Mouse (Mus musculus): ENCODE measurements around the gene Akap12. TPM values are rescaled to one million over a fixed set of nuclear protein-coding genes. Genes with fewer than 3 reads are reported as not detected.

Akap12 gene
- polyA plus RNA-seq, 1 experiment from 2014 or later, result 7.5 TPM

DNA sequence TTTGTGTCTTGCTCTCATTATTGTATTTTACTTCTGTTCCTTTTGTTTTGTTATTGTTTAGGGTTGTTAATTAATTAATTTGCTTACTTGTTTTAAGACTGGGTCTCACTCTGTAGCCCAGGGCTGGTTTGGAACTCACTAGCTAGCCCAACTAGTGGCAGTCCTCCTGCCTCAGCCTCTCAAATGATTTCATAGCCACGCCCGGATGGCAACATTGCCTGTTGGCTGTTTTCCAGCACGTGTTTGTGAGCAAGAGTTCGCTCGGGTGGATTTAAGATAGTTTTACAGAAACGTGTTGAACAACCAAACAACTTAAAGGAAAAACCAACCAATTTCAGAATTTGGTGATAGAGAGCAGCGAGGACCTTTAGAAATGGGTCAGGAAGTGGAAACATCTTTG lies 1.3 kb downstream of the Akap12 start:
- no peak overlapping the region for H3K27ac ChIP-seq (replicated peaks; ENCODE audit: low read depth, low read length)
- no peaks in the 10 kb centered on the region for H3K36me3 ChIP-seq (ENCODE audit: control insufficient read depth, insufficient read depth, low read length)
- no peak for DNase-seq (ENCODE audit: low spot score)
- H3K9me3 ChIP-seq (ENCODE audit: control insufficient read depth, low read length), result no peaks in the 10 kb centered on the region
- H3K4me1 ChIP-seq (ENCODE audit: control insufficient read depth, insufficient read depth, low read length), result 0 out of 2 replicates have a peak, but pooled peaks cover 2% of the 10 kb centered on the region
- 85% methylated on average over 7 of the region's 7 CpGs for WGBS
- no peak for ATAC-seq (ENCODE audit: insufficient number of reproducible peaks, low FRiP score, low TSS enrichment, low read depth)
- no peak overlapping the region for H3K4me3 ChIP-seq (ENCODE audit: low read depth, low read length)
- H3K9ac ChIP-seq (ENCODE audit: low read length), result no peak overlapping the region
- H3K27me3 ChIP-seq (ENCODE audit: control insufficient read depth, insufficient read depth, low read length), result no peaks in the 10 kb centered on the region
- H3K4me2 ChIP-seq (ENCODE audit: low read depth, severe bottlenecking), result no peak overlapping the region

DNA sequence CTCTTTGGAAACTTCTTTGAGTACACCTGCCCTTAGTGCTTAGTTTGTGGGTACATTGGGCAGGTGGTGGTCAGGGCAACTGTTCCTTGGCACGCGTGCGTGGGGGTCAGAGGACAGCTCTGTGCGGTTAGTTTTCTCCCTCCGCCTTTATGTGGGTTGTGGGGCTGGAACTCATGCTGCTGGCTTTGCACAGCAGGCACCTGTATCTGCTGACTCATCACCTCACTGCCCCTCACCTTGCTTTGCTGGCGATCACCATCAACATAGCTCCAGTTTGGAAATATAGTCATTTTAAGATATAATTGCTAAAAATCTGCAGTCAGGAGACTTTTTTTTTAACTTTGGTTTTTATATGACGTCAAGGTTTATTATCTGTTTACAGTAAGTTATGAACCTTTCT lies 2.0 kb downstream of the Akap12 start:
- Histone ChIP-seq H3K9ac (ENCODE audit: low read length) (no peak overlapping the region), H3K4me1 (ENCODE audit: control insufficient read depth, insufficient read depth, low read length) (0 out of 2 replicates have a peak, but pooled peaks cover 2% of the 10 kb centered on the region), H3K27ac (replicated peaks; ENCODE audit: low read depth, low read length) (no peak overlapping the region), H3K9me3 (ENCODE audit: control insufficient read depth, low read length) (no peaks in the 10 kb centered on the region), H3K27me3 (ENCODE audit: control insufficient read depth, insufficient read depth, low read length) (no peaks in the 10 kb centered on the region), H3K4me2 (ENCODE audit: low read depth, severe bottlenecking) (no peak overlapping the region), H3K36me3 (ENCODE audit: control insufficient read depth, insufficient read depth, low read length) (no peaks in the 10 kb centered on the region), H3K4me3 (ENCODE audit: low read depth, low read length) (no peak overlapping the region)
- WGBS, result 95% methylated on average over 7 of the region's 7 CpGs
- DNase-seq (ENCODE audit: low spot score), result no peak
- ATAC-seq (ENCODE audit: insufficient number of reproducible peaks, low FRiP score, low TSS enrichment, low read depth), result no peak

DNA sequence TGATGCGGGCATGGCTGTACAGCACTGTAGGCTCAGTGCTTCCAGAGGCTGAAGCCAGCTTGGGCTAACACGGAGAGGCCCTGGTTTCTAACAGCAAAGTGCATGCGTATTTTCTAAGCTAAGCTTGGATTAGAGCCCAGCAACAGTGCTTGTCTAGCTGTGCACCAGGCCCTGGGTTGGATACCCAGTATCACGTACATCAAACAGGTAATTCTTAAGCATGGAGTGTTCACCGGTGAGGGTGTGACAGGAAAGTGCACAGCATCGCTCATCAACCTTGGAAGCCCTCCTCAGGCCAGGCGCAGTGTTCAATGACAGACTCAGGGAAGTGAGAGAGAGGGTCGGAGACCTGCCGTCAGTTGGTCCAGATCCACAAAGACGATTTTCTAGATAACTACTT lies 9.4 kb downstream of the Akap12 start:
- H3K4me1 ChIP-seq (ENCODE audit: control insufficient read depth, insufficient read depth, low read length), result no peaks in the 10 kb centered on the region
- WGBS, result 94% methylated on average over 10 of the region's 10 CpGs
- H3K36me3 ChIP-seq (ENCODE audit: control insufficient read depth, insufficient read depth, low read length), result no peaks in the 10 kb centered on the region
- no peaks in the 10 kb centered on the region for H3K9me3 ChIP-seq (ENCODE audit: control insufficient read depth, low read length)
- H3K9ac ChIP-seq (ENCODE audit: low read length), result no peak overlapping the region
- no peak for ATAC-seq (ENCODE audit: insufficient number of reproducible peaks, low FRiP score, low TSS enrichment, low read depth)
- no peak overlapping the region for H3K4me2 ChIP-seq (ENCODE audit: low read depth, severe bottlenecking)
- H3K27me3 ChIP-seq (ENCODE audit: control insufficient read depth, insufficient read depth, low read length), result no peaks in the 10 kb centered on the region
- no peak for DNase-seq (ENCODE audit: low spot score)
- no peak overlapping the region for H3K27ac ChIP-seq (replicated peaks; ENCODE audit: low read depth, low read length)
- H3K4me3 ChIP-seq (ENCODE audit: low read depth, low read length), result no peak overlapping the region

DNA sequence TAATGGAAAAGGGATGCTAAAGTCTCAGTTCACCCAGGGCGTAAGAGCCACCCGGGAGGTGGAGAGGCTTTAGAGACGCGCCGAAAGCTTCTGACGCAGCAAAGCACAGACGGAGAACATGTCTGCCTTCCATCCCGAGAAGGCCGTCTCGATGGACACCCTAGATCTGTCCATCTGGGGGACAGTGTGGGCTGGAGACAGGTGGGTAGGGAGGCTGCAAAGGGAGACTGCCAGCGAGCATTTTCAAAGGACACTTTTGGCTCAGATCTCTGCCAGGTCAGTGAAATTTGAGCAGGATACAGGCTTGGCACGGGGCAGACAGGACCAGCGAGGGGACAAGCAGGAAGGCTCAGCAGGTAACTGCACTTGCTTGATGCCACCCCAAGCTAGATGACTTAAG lies 9.9 kb downstream of the Akap12 start:
- DNase-seq (ENCODE audit: low spot score), result no peak
- WGBS, result 91% methylated on average over 13 of the region's 13 CpGs
- Histone ChIP-seq H3K9me3 (ENCODE audit: control insufficient read depth, low read length) (no peaks in the 10 kb centered on the region), H3K27me3 (ENCODE audit: control insufficient read depth, insufficient read depth, low read length) (no peaks in the 10 kb centered on the region), H3K27ac (replicated peaks; ENCODE audit: low read depth, low read length) (no peak overlapping the region), H3K36me3 (ENCODE audit: control insufficient read depth, insufficient read depth, low read length) (no peaks in the 10 kb centered on the region), H3K4me1 (ENCODE audit: control insufficient read depth, insufficient read depth, low read length) (no peaks in the 10 kb centered on the region), H3K9ac (ENCODE audit: low read length) (no peak overlapping the region), H3K4me2 (ENCODE audit: low read depth, severe bottlenecking) (no peak overlapping the region), H3K4me3 (ENCODE audit: low read depth, low read length) (no peak overlapping the region)
- no peak for ATAC-seq (ENCODE audit: insufficient number of reproducible peaks, low FRiP score, low TSS enrichment, low read depth)

DNA sequence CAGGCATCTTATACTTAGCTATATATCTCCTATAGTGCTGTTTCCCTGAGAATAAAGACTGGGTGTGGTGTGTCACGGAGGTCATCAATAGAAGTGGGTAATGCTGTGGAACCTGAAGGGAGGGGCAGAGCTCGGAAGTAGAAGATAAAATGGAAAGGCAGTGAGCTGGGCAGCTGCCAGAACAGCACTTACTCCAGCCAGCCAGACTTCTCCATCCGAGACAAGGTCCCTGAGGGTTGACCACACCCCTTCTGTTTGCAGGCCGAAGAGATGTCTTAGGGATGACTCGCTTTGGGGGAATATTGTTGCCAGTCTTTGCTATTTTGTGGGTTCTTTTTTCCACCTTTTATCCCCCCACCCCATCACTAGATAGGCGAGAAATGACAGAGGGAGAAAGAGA lies 11.9 kb downstream of the Akap12 start:
- no peak for ATAC-seq (ENCODE audit: insufficient number of reproducible peaks, low FRiP score, low TSS enrichment, low read depth)
- H3K36me3 ChIP-seq (ENCODE audit: control insufficient read depth, insufficient read depth, low read length), result no peaks in the 10 kb centered on the region
- no peaks in the 10 kb centered on the region for H3K27me3 ChIP-seq (ENCODE audit: control insufficient read depth, insufficient read depth, low read length)
- no peak overlapping the region for H3K4me3 ChIP-seq (ENCODE audit: low read depth, low read length)
- H3K9me3 ChIP-seq (ENCODE audit: control insufficient read depth, low read length), result no peaks in the 10 kb centered on the region
- H3K4me1 ChIP-seq (ENCODE audit: control insufficient read depth, insufficient read depth, low read length), result no peaks in the 10 kb centered on the region
- no peak overlapping the region for H3K4me2 ChIP-seq (ENCODE audit: low read depth, severe bottlenecking)
- no peak overlapping the region for H3K9ac ChIP-seq (ENCODE audit: low read length)
- DNase-seq (ENCODE audit: low spot score), result no peak
- H3K27ac ChIP-seq (replicated peaks; ENCODE audit: low read depth, low read length), result no peak overlapping the region
- 70% methylated on average over 6 of the region's 6 CpGs for WGBS

GRCm38 (mm10) chr10:4282395-4282794 lies 16.2 kb downstream of the Akap12 start:
- H3K36me3 ChIP-seq (ENCODE audit: control insufficient read depth, insufficient read depth, low read length), result no peaks in the 10 kb centered on the region
- no peak overlapping the region for H3K4me3 ChIP-seq (ENCODE audit: low read depth, low read length)
- 65% methylated on average over 4 of the region's 4 CpGs for WGBS
- no peaks in the 10 kb centered on the region for H3K27me3 ChIP-seq (ENCODE audit: control insufficient read depth, insufficient read depth, low read length)
- ATAC-seq (ENCODE audit: insufficient number of reproducible peaks, low FRiP score, low TSS enrichment, low read depth) (no peak), DNase-seq (ENCODE audit: low spot score) (no peak)
- no peak overlapping the region for H3K27ac ChIP-seq (replicated peaks; ENCODE audit: low read depth, low read length)
- no peaks in the 10 kb centered on the region for H3K4me1 ChIP-seq (ENCODE audit: control insufficient read depth, insufficient read depth, low read length)
- H3K9ac ChIP-seq (ENCODE audit: low read length), result no peak overlapping the region
- H3K9me3 ChIP-seq (ENCODE audit: control insufficient read depth, low read length), result no peaks in the 10 kb centered on the region
- H3K4me2 ChIP-seq (ENCODE audit: low read depth, severe bottlenecking), result no peak overlapping the region

DNA sequence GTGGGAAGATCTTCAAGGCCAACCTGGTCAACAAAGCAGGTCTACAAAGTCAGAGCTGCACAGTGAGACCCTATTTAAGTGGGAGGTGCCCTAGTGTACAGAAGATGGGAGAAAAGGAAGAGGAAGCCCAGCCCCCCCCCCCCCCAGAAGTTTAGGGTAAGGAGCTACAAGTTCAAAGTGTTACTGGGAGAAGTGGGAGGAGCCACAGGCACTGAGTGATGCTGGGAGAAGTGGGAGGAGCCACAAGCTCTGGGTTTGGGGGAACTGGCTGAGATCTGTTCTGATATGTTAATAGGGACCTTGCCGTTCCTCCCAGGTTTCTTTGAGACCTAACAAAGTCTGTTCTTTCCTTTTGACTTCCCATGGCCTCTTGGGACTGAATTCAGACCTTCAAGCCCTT lies 18.6 kb downstream of the Akap12 start:
- whole genome bisulfite sequencing, result 77% methylated on average over 1 of the region's 1 CpGs

DNA sequence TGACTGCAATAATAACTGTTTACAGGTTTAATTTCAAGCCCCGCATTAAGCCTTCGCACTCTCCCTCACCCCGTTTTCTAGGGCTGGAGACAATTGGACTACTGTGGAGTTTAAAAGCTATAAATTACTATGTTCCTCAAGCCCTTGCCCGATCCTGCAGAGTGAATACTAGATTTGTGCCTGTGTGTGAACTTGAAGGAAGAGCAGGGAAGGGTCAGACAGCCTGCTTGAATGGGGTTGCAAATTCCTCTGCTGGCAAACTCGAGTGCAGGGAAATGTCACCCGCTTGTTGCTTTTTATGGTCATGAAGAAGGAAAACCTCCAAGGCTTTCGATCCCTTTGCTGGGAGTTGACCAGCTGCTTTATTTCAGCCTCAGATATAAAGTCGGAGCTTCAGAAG lies 19.6 kb downstream of the Akap12 start:
- Histone ChIP-seq H3K27ac (replicated peaks; ENCODE audit: low read depth, low read length) (no peak overlapping the region), H3K4me1 (ENCODE audit: control insufficient read depth, insufficient read depth, low read length) (no peaks in the 10 kb centered on the region), H3K9me3 (ENCODE audit: control insufficient read depth, low read length) (no peaks in the 10 kb centered on the region), H3K4me3 (ENCODE audit: low read depth, low read length) (no peak overlapping the region), H3K9ac (ENCODE audit: low read length) (no peak overlapping the region), H3K4me2 (ENCODE audit: low read depth, severe bottlenecking) (no peak overlapping the region), H3K27me3 (ENCODE audit: control insufficient read depth, insufficient read depth, low read length) (no peaks in the 10 kb centered on the region), H3K36me3 (ENCODE audit: control insufficient read depth, insufficient read depth, low read length) (no peaks in the 10 kb centered on the region)
- no peak for DNase-seq (ENCODE audit: low spot score)
- 51% methylated on average over 8 of the region's 8 CpGs for WGBS
- no peak for ATAC-seq (ENCODE audit: insufficient number of reproducible peaks, low FRiP score, low TSS enrichment, low read depth)

More for the DNA sequence above, 18.6 kb downstream of the Akap12 start:
- no peak overlapping the region for H3K4me2 ChIP-seq (ENCODE audit: low read depth, severe bottlenecking)
- no peak overlapping the region for H3K4me3 ChIP-seq (ENCODE audit: low read depth, low read length)
- DNase-seq (ENCODE audit: low spot score) (no peak), ATAC-seq (ENCODE audit: insufficient number of reproducible peaks, low FRiP score, low TSS enrichment, low read depth) (no peak)
- H3K27ac ChIP-seq (replicated peaks; ENCODE audit: low read depth, low read length), result no peak overlapping the region
- H3K27me3 ChIP-seq (ENCODE audit: control insufficient read depth, insufficient read depth, low read length), result no peaks in the 10 kb centered on the region
- no peaks in the 10 kb centered on the region for H3K4me1 ChIP-seq (ENCODE audit: control insufficient read depth, insufficient read depth, low read length)
- no peak overlapping the region for H3K9ac ChIP-seq (ENCODE audit: low read length)
- H3K36me3 ChIP-seq (ENCODE audit: control insufficient read depth, insufficient read depth, low read length), result no peaks in the 10 kb centered on the region
- H3K9me3 ChIP-seq (ENCODE audit: control insufficient read depth, low read length), result no peaks in the 10 kb centered on the region

GRCm38 (mm10) chr10:4289171-4289570 lies 23.0 kb downstream of the Akap12 start:
- Histone ChIP-seq H3K27ac (replicated peaks; ENCODE audit: low read depth, low read length) (no peak overlapping the region), H3K4me1 (ENCODE audit: control insufficient read depth, insufficient read depth, low read length) (no peaks in the 10 kb centered on the region), H3K36me3 (ENCODE audit: control insufficient read depth, insufficient read depth, low read length) (no peaks in the 10 kb centered on the region), H3K9me3 (ENCODE audit: control insufficient read depth, low read length) (no peaks in the 10 kb centered on the region), H3K27me3 (ENCODE audit: control insufficient read depth, insufficient read depth, low read length) (no peaks in the 10 kb centered on the region), H3K9ac (ENCODE audit: low read length) (no peak overlapping the region), H3K4me2 (ENCODE audit: low read depth, severe bottlenecking) (no peak overlapping the region), H3K4me3 (ENCODE audit: low read depth, low read length) (no peak overlapping the region)
- ATAC-seq (ENCODE audit: insufficient number of reproducible peaks, low FRiP score, low TSS enrichment, low read depth) (no peak), DNase-seq (ENCODE audit: low spot score) (no peak)
- WGBS, result 55% methylated on average over 5 of the region's 5 CpGs
